Mouse (Mus musculus): Measurements from ENCODE around the gene Pdcl3.

GRCm38 (mm10) chr1:39006830-39007829 is 21.7 kb downstream of the Pdcl3 start:
- TF ChIP-seq GATA1 (IDR thresholded peaks at IDR 0.05; ENCODE audit: borderline replicate concordance, low read length) (no peak), FLI1 (IDR thresholded peaks at IDR 0.05; ENCODE audit: low read length) (no peak)

Measured in megakaryocyte, embryonic 14.5 days (primary cell).